Mouse (Mus musculus): Measurements from ENCODE around the gene Olfr465-ps1. TPM values are rescaled to one million over a fixed set of nuclear protein-coding genes. Genes with fewer than 3 reads are reported as not detected.

The Olfr465-ps1 gene
- polyA plus RNA-seq (2012; rRNA removed): not detected in 2 replicates

GRCm38 (mm10) chr13:65137789-65138188 is at the start of gene Olfr465-ps1:
Olfr465-ps1 (plus strand) TSS chr13:65138089.

GRCm38 (mm10) chr13:65112459-65113110 is 25.3 kb upstream of the Olfr465-ps1 start, which contains the start of gene Mfsd14b:
Mfsd14b (minus strand) TSS chr13:65112975.

GRCm38 (mm10) chr13:65149940-65150339 is 12.1 kb downstream of the Olfr465-ps1 start, which contains the start of gene Olfr466:
Olfr466 (plus strand) TSS chr13:65150240.

Other genes with a start within 250 kb of the Olfr465-ps1 start
- gene Cntnap3, start 234.1 kb upstream of the Olfr465-ps1 start, polyA plus RNA-seq (2012; rRNA removed): 0.01 TPM in 1 of 2 replicates, not detected in the other
- gene Spata31, start 220.7 kb upstream of the Olfr465-ps1 start, polyA plus RNA-seq (2012; rRNA removed): not detected in 2 replicates
- not detected in 2 replicates for gene Spata31d1c, start 105.0 kb upstream of the Olfr465-ps1 start, polyA plus RNA-seq (2012; rRNA removed)
- not detected in 2 replicates for gene Prss47, start 85.3 kb upstream of the Olfr465-ps1 start, polyA plus RNA-seq (2012; rRNA removed)
- 5.9 and 7.5 TPM in 2 replicates for gene Mfsd14b, start 25.1 kb upstream of the Olfr465-ps1 start, polyA plus RNA-seq (2012; rRNA removed)
- gene Olfr466, start 12.2 kb downstream of the Olfr465-ps1 start, polyA plus RNA-seq (2012; rRNA removed): not detected in 2 replicates
- not detected in 2 replicates for gene Nlrp4f, start 67.9 kb downstream of the Olfr465-ps1 start, polyA plus RNA-seq (2012; rRNA removed)
- not detected in 2 replicates for gene Gm10775, start 121.5 kb downstream of the Olfr465-ps1 start, polyA plus RNA-seq (2012; rRNA removed)
- 4.2 and 6.4 TPM in 2 replicates for gene Zfp369, start 140.7 kb downstream of the Olfr465-ps1 start, polyA plus RNA-seq (2012; rRNA removed)

Data from stomach, adult 2 months (tissue).